Mouse (Mus musculus) erythroblast, embryonic 14.5 days (primary cell): ENCODE results near the gene Dennd6b. TPM values are rescaled to one million over a fixed set of nuclear protein-coding genes. Genes with fewer than 3 reads are reported as not detected.
A peak's percentile ranks its signal among the peaks of the same experiment; 100 is the strongest.

Experiments
- H3K27me3 ChIP-seq: 2 replicates; pipeline ENCODE4 v1.6.1; 2012; ENCODE audit warnings: inconsistent platforms; ENCODE audit not compliant: control insufficient read depth
- H3K36me3 ChIP-seq: 2 replicates; pipeline ENCODE4 v1.6.1; 2012; ENCODE audit warnings: mild to moderate bottlenecking, inconsistent platforms; ENCODE audit not compliant: control insufficient read depth
- H3K4me1 ChIP-seq: 2 replicates; pipeline ENCODE4 v1.6.1; 2012; ENCODE audit warnings: inconsistent platforms; ENCODE audit not compliant: control insufficient read depth
- H3K4me3 ChIP-seq: replicated peaks from 2 replicates; pipeline ENCODE3; 2012; ENCODE audit warnings: moderate library complexity, mild to moderate bottlenecking, inconsistent platforms
- H3K9me3 ChIP-seq: 2 replicates; pipeline ENCODE4 v1.6.1; 2012; ENCODE audit warnings: low read length, inconsistent platforms, mixed read lengths; ENCODE audit not compliant: control insufficient read depth
- GATA1 ChIP-seq: IDR thresholded peaks from 2 replicates; pipeline ENCODE4 v1.6.1; 2012; ENCODE audit warnings: low read length, inconsistent platforms, mixed read lengths
- TAL1 ChIP-seq: IDR thresholded peaks from 3 replicates; pipeline ENCODE4 v1.6.1; 2012; ENCODE audit warnings: low read length, inconsistent platforms, mixed read lengths
- polyA plus RNA-seq: library from polyadenylated mRNA; stranded (reverse); fragments of >175 nt; gene quantifications from 2 replicates; pipeline ENCODE4 v1.2.3, GENCODE M21; 2012

Dennd6b gene
- polyA plus RNA-seq, result 0.62 and 0.88 TPM in 2 replicates

- no peaks in the 10 kb centered on the region for H3K36me3 ChIP-seq
- peaks cover 22% of the 10 kb centered on the region for H3K4me1 ChIP-seq
- TF ChIP-seq TAL1 (no peak), GATA1 (peak; percentile 37; the same call in 1 of the 2 replicates)
- H3K9me3 ChIP-seq, result no peaks in the 10 kb centered on the region
- H3K27me3 ChIP-seq, result no peaks in the 10 kb centered on the region
- H3K4me3 ChIP-seq, result peak within 1 kb of the TSS; percentile 100
Observed at GRCm38 (mm10) chr15:89196313-89196706, at the start of gene Dennd6b. Gene Dennd6b (minus strand): TSS chr15:89196496.

DNA sequence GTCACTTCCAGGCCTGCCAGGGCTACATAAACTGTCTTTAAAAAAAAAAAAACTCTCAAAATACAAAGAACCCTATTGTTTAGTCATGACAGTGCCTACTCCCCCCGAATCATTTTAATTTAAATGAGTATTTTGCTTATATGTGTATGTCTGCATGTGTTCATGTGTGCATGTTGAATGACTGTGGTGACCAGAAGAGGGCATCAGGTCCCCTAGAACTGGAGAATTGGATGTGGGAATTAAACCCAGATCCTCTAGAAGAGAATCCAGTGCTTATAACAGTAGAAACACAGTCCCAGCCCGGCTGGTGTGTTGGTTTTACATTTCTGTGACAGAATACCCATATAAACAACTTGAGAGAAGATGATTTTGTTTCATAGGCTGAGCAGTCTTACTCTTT lies 44.7 kb upstream of the Dennd6b start:
- no peak overlapping the region for H3K4me3 ChIP-seq
- peaks cover 70% of the 10 kb centered on the region for H3K36me3 ChIP-seq
- H3K27me3 ChIP-seq, result no peaks in the 10 kb centered on the region
- no peak for TF ChIP-seq GATA1
- no peak for TF ChIP-seq TAL1
- no peaks in the 10 kb centered on the region for H3K9me3 ChIP-seq
- H3K4me1 ChIP-seq, result peaks cover 11% of the 10 kb centered on the region

GRCm38 (mm10) chr15:89239751-89240392 lies 43.6 kb upstream of the Dennd6b start:
- H3K4me3 ChIP-seq, result no peak overlapping the region
- H3K36me3 ChIP-seq, result peaks cover 67% of the 10 kb centered on the region
- peaks cover 11% of the 10 kb centered on the region for H3K4me1 ChIP-seq
- H3K9me3 ChIP-seq, result no peaks in the 10 kb centered on the region
- H3K27me3 ChIP-seq, result no peaks in the 10 kb centered on the region
- TF ChIP-seq GATA1 (no peak), TAL1 (no peak)

DNA sequence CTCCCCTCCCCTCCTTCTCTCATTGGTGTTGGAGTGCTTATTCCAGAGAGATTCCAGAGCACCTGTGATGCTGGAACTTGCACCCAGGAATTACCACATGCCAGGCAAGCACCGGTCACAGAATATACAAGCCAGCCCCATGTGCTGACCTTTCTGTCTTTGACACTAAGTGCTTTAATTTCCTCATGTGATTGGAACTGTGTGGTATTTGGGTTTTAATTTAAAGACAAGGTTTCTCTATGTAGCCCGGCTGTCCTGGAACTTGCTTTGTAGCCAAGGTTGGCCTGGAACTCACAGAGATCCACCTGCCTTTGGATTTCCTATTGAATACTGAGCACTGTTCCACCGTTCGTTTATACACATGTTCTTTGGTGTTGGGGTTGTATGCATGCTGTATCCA lies 37.8 kb upstream of the Dennd6b start:
- Histone ChIP-seq H3K36me3 (peaks cover 61% of the 10 kb centered on the region), H3K4me3 (no peak overlapping the region), H3K27me3 (no peaks in the 10 kb centered on the region), H3K4me1 (peaks cover 14% of the 10 kb centered on the region), H3K9me3 (no peaks in the 10 kb centered on the region)
- TF ChIP-seq TAL1, result no peak
- no peak for TF ChIP-seq GATA1

DNA sequence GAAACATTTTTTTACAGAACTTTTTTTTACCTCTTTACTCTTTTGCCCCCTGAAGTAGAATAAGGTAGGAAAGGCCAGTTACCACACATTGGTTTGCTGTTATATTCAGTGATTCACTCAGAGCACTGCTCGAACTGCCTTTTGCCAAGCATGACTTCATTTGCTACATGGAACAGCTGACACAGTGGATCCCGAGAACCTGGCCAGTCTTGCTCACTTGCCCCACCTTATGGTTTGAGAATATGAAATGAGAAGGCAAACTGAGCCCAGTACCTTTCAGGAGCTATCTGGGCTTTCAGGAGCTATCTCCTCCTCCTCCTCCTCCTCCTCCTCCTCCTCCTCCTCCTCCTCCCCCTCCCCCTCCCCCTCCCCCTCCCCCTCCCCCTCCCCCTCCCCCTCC lies 37.3 kb upstream of the Dennd6b start:
- TF ChIP-seq GATA1 (no peak), TAL1 (no peak)
- Histone ChIP-seq H3K27me3 (no peaks in the 10 kb centered on the region), H3K4me3 (no peak overlapping the region), H3K36me3 (peaks cover 61% of the 10 kb centered on the region), H3K4me1 (peaks cover 13% of the 10 kb centered on the region), H3K9me3 (no peaks in the 10 kb centered on the region)

GRCm38 (mm10) chr15:89215611-89216233 lies 19.4 kb upstream of the Dennd6b start:
- peaks cover 56% of the 10 kb centered on the region for H3K4me1 ChIP-seq
- peak overlapping the region; percentile 54 for H3K4me3 ChIP-seq

DNA sequence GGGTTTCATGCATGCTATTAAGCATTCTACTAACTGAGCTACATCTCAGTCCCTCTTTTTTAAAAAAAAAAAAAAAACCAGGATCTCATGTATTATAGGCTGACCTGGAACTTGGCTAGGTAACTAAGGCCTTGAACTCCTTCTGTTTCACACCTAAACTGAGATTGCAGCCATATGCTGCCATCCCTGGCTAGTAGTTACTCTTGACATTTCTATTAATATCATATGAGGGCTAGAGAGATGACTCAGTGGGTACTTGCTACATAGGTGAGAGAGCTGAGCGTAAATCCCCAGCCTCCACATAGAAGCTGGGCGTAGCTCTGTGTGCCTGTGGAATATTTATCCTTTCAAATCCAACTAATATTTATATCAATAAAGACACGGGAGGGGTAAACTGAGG lies 18.7 kb upstream of the Dennd6b start:
- H3K4me3 ChIP-seq, result peak overlapping the region; percentile 38

More at GRCm38 (mm10) chr15:89215611-89216233, 19.4 kb upstream of the Dennd6b start:
- Histone ChIP-seq H3K9me3 (peaks cover 4% of the 10 kb centered on the region), H3K36me3 (peaks cover 42% of the 10 kb centered on the region), H3K27me3 (no peaks in the 10 kb centered on the region)
- TF ChIP-seq GATA1, result peak; percentile 49; the same call in 1 of the 2 replicates
- peak; percentile 53; the same call in 2 of the 3 replicates for TF ChIP-seq TAL1

GRCm38 (mm10) chr15:89213517-89213916 lies 17.2 kb upstream of the Dennd6b start:
- Histone ChIP-seq H3K4me3 (peak overlapping the region; percentile 63), H3K4me1 (peaks cover 69% of the 10 kb centered on the region)

More for the DNA sequence above, 18.7 kb upstream of the Dennd6b start:
- H3K27me3 ChIP-seq, result no peaks in the 10 kb centered on the region
- peaks cover 4% of the 10 kb centered on the region for H3K9me3 ChIP-seq
- peaks cover 39% of the 10 kb centered on the region for H3K36me3 ChIP-seq
- H3K4me1 ChIP-seq, result peaks cover 64% of the 10 kb centered on the region
- TF ChIP-seq GATA1, result no peak
- no peak for TF ChIP-seq TAL1

DNA sequence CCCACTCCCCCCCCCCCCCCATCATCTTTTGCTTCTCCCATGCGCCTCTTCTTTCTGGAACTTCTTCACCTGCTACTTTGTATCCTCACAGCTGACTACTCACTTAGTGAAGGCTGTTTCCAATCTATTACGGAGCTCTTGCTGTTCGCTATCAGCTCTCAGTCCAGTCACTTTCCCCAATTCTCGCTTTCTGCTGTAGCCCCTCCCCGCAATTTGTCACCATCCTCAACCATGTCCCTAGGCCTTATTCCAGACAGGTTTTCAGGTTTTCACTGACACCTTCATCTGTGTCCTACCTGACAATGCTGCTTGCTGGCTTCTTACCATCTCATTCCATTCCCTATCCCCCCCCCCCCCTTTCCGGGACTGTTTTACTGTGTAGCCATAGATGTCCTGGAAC lies 16.2 kb upstream of the Dennd6b start:
- Histone ChIP-seq H3K27me3 (no peaks in the 10 kb centered on the region), H3K9me3 (peaks cover 4% of the 10 kb centered on the region), H3K36me3 (peaks cover 33% of the 10 kb centered on the region), H3K4me3 (peak overlapping the region; percentile 100), H3K4me1 (peaks cover 69% of the 10 kb centered on the region)
- no peak for TF ChIP-seq GATA1
- TF ChIP-seq TAL1, result no peak

More at GRCm38 (mm10) chr15:89213517-89213916, 17.2 kb upstream of the Dennd6b start:
- H3K9me3 ChIP-seq, result peaks cover 4% of the 10 kb centered on the region
- H3K36me3 ChIP-seq, result peaks cover 34% of the 10 kb centered on the region
- H3K27me3 ChIP-seq, result no peaks in the 10 kb centered on the region
- no peak for TF ChIP-seq GATA1
- no peak for TF ChIP-seq TAL1
